Comparison of ENCODE assay signal across 8 mouse cellular contexts in the genomic region with DNA sequence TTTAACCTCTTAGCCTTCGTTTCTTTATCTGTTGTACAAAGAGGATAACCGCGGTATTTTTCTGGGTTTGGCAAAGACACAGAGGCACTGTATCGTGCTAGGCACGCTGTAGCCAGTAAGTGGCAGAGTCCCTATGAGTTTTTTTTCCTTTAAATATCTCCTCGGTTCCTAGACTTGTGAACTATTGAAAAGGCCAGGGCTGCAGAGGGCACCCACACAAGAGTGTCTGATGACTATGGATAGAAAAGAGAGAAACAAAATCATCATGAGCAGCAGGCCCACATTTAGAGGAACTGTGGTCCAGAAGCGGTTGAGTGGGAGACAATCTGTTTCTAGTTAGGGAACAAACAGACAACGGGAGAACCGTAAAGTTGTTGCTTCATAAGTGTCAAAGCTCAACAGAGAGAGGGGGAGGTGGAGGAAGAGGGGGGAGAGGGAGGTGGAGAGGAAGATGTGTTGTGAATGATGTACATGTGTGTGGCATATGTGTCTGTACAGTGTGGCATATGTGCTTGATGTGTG. TPM values are rescaled to one million over a fixed set of nuclear protein-coding genes. Genes with fewer than 3 reads are reported as not detected.
DNase-seq lines count a peak whose midpoint lies in the region; ATAC-seq lines count a peak whose summit lies in the region.

No protein-coding gene starts in this region.

- no peak for ATAC-seq in forebrain, embryonic 11.5 days (replicated peaks; ENCODE audit: low FRiP score)
- ATAC-seq in forebrain, embryonic 13.5 days, result no peak
- no peak for ATAC-seq in stomach, embryonic 15.5 days (ENCODE audit: insufficient read depth, low FRiP score, low read depth)
- ATAC-seq in inflammation-experienced regulatory T-cells, adult 6 months, result no peak

- no peaks in the 10 kb centered on the region for H3K9me3 ChIP-seq in forebrain, embryonic 11.5 days (ENCODE audit: control insufficient read depth, low read length)
- no peaks in the 10 kb centered on the region for H3K9me3 ChIP-seq in forebrain, embryonic 13.5 days (replicated peaks)
- H3K9me3 ChIP-seq in stomach, embryonic 15.5 days, result no peaks in the 10 kb centered on the region
- H3K9me3 ChIP-seq in midbrain, embryonic 10.5 days (replicated peaks), result no peaks in the 10 kb centered on the region

- H3K4me1 ChIP-seq in forebrain, embryonic 11.5 days (replicated peaks; ENCODE audit: control insufficient read depth, insufficient read depth, low read length), result no peaks in the 10 kb centered on the region
- peaks cover 8% of the 10 kb centered on the region; the same call in 1 of the 2 replicates for H3K4me1 ChIP-seq in forebrain, embryonic 13.5 days
- H3K4me1 ChIP-seq in stomach, embryonic 15.5 days, result peaks cover 34% of the 10 kb centered on the region
- H3K4me1 ChIP-seq in midbrain, embryonic 10.5 days, result 0 out of 2 replicates have a peak, but pooled peaks cover 4% of the 10 kb centered on the region

- no peak overlapping the region for H3K9ac ChIP-seq in forebrain, embryonic 11.5 days (ENCODE audit: low read length)
- no peak overlapping the region for H3K9ac ChIP-seq in forebrain, embryonic 13.5 days
- H3K9ac ChIP-seq in stomach, embryonic 15.5 days, result no peak overlapping the region

- 76% methylated on average over 9 of the region's 9 CpGs for WGBS in forebrain, embryonic 11.5 days
- WGBS in forebrain, embryonic 13.5 days, result 70% methylated on average over 9 of the region's 9 CpGs
- 52% methylated on average over 9 of the region's 9 CpGs for WGBS in stomach, embryonic 15.5 days
- 75% methylated on average over 9 of the region's 9 CpGs for WGBS in midbrain, embryonic 10.5 days

- DNase-seq in forebrain, embryonic 11.5 days (ENCODE audit: low spot score), result peak; percentile 22
- DNase-seq in right cerebral cortex, adult 2 months (ENCODE audit: low spot score in 2 of 2), result peak; percentile 46 to 49
- no peak for DNase-seq in right cerebral cortex, postnatal 14 days
- peak; percentile 45 to 67 for DNase-seq in layer of hippocampus, postnatal 14 days (ENCODE audit: low spot score in 2 of 2)
- no peak for DNase-seq in midbrain, embryonic 10.5 days (ENCODE audit: low spot score)

- no peak overlapping the region for H3K27ac ChIP-seq in forebrain, embryonic 11.5 days (ENCODE audit: low read depth, low read length)
- no peak overlapping the region for H3K27ac ChIP-seq in forebrain, embryonic 13.5 days
- peak overlapping the region; percentile 87 for H3K27ac ChIP-seq in stomach, embryonic 15.5 days
- no peak overlapping the region for H3K27ac ChIP-seq in midbrain, embryonic 10.5 days (replicated peaks)

- H3K36me3 ChIP-seq in forebrain, embryonic 11.5 days (ENCODE audit: control insufficient read depth, insufficient read depth, low read length), result no peaks in the 10 kb centered on the region
- no peaks in the 10 kb centered on the region for H3K36me3 ChIP-seq in forebrain, embryonic 13.5 days (ENCODE audit: poor library complexity, severe bottlenecking)
- H3K36me3 ChIP-seq in stomach, embryonic 15.5 days, result no peaks in the 10 kb centered on the region
- H3K36me3 ChIP-seq in midbrain, embryonic 10.5 days, result no peaks in the 10 kb centered on the region

- no peak overlapping the region for H3K4me3 ChIP-seq in forebrain, embryonic 11.5 days (ENCODE audit: low read depth, low read length)
- no peak overlapping the region for H3K4me3 ChIP-seq in forebrain, embryonic 13.5 days
- no peak overlapping the region for H3K4me3 ChIP-seq in stomach, embryonic 15.5 days (replicated peaks)
- no peak overlapping the region for H3K4me3 ChIP-seq in midbrain, embryonic 10.5 days

- H3K4me2 ChIP-seq in forebrain, embryonic 11.5 days (ENCODE audit: low read depth, low read length, severe bottlenecking), result no peak overlapping the region
- no peak overlapping the region for H3K4me2 ChIP-seq in forebrain, embryonic 13.5 days
- no peak overlapping the region for H3K4me2 ChIP-seq in stomach, embryonic 15.5 days

- no peaks in the 10 kb centered on the region for H3K27me3 ChIP-seq in forebrain, embryonic 11.5 days (ENCODE audit: control insufficient read depth, insufficient read depth, low read length)
- no peaks in the 10 kb centered on the region for H3K27me3 ChIP-seq in forebrain, embryonic 13.5 days
- no peaks in the 10 kb centered on the region for H3K27me3 ChIP-seq in stomach, embryonic 15.5 days (replicated peaks)
- H3K27me3 ChIP-seq in midbrain, embryonic 10.5 days (ENCODE audit: low read depth, poor library complexity, severe bottlenecking), result no peaks in the 10 kb centered on the region; the same call in 1 of the 2 replicates

RNA-seq across cellular contexts. Expression of a gene that starts 0.9 kb away (rescaled TPM):
- polyA plus RNA-seq in forebrain, embryonic 11.5 days (2014; fragmentation: Nextera tagmentation; extraction: Ambion mirVana), result 84.0 and 90.6 TPM in 2 replicates
- 110 and 115 TPM in 2 replicates for polyA plus RNA-seq in forebrain, embryonic 13.5 days (2015; fragmentation: Nextera tagmentation; extraction: Ambion mirVana)
- 100 to 1,000 TPM; 121 TPM for total RNA-seq in layer of hippocampus, postnatal 14 days (2021)
- 78.6 and 86.9 TPM in 2 replicates for polyA plus RNA-seq in stomach, embryonic 15.5 days (2015; fragmentation: Nextera tagmentation; extraction: Ambion mirVana)
- polyA plus RNA-seq in inflammation-experienced regulatory T-cells, adult 6 months (2017; shearing (Covaris generic)), result 100 to 1,000 TPM; 405 to 678 (median 450) TPM
- polyA plus RNA-seq in midbrain, embryonic 10.5 days (2016; fragmentation: Nextera tagmentation; extraction: Ambion mirVana), result 48.8 and 57.6 TPM in 2 replicates

RNA-seq across cellular contexts. Expression of a gene that starts 51.2 kb away (rescaled TPM):
- polyA plus RNA-seq in forebrain, embryonic 11.5 days (2014; fragmentation: Nextera tagmentation; extraction: Ambion mirVana), result 82.5 and 85.8 TPM in 2 replicates
- polyA plus RNA-seq in forebrain, embryonic 13.5 days (2015; fragmentation: Nextera tagmentation; extraction: Ambion mirVana), result 55.7 and 59.6 TPM in 2 replicates
- 10 to 100 TPM; 45.6 to 46.8 TPM for total RNA-seq in layer of hippocampus, postnatal 14 days (2021)
- polyA plus RNA-seq in stomach, embryonic 15.5 days (2015; fragmentation: Nextera tagmentation; extraction: Ambion mirVana), result 42.8 and 48.4 TPM in 2 replicates
- polyA plus RNA-seq in inflammation-experienced regulatory T-cells, adult 6 months (2017; shearing (Covaris generic)), result 10 to 100 TPM; 74.2 to 76.2 (median 74.6) TPM
- polyA plus RNA-seq in midbrain, embryonic 10.5 days (2016; fragmentation: Nextera tagmentation; extraction: Ambion mirVana), result 59.0 and 65.0 TPM in 2 replicates

RNA-seq across cellular contexts. Expression of a gene that starts 51.5 kb away (rescaled TPM):
- polyA plus RNA-seq in forebrain, embryonic 11.5 days (2014; fragmentation: Nextera tagmentation; extraction: Ambion mirVana), result 127 and 138 TPM in 2 replicates
- 146 and 153 TPM in 2 replicates for polyA plus RNA-seq in forebrain, embryonic 13.5 days (2015; fragmentation: Nextera tagmentation; extraction: Ambion mirVana)
- total RNA-seq in layer of hippocampus, postnatal 14 days (2021), result 10 to 100 TPM; 66.0 to 74.4 TPM
- polyA plus RNA-seq in stomach, embryonic 15.5 days (2015; fragmentation: Nextera tagmentation; extraction: Ambion mirVana), result 75.0 and 81.9 TPM in 2 replicates
- 100 to 1,000 TPM; 120 to 123 (median 121) TPM for polyA plus RNA-seq in inflammation-experienced regulatory T-cells, adult 6 months (2017; shearing (Covaris generic))
- polyA plus RNA-seq in midbrain, embryonic 10.5 days (2016; fragmentation: Nextera tagmentation; extraction: Ambion mirVana), result 121 and 125 TPM in 2 replicates

Comparison
In these comparisons a context has a peak if more than half of its experiments do, and no peak if none do; other contexts are left out.
1. DNase-seq: peak in forebrain, embryonic 11.5 days (single experiment), right cerebral cortex, adult 2 months (2 of 2) and layer of hippocampus, postnatal 14 days (2 of 2); none in right cerebral cortex, postnatal 14 days (single experiment) and midbrain, embryonic 10.5 days (single experiment).